Mouse (Mus musculus) small intestine, adult 2 months (tissue): Measurements from ENCODE around the gene Ppp2r5c.
A peak's percentile ranks its signal among the peaks of the same experiment; 100 is the strongest.

Experiments
- CTCF ChIP-seq: fragments of 200-500 bp; IDR thresholded peaks from 2 replicates; pipeline ENCODE4 v1.5.1; 2012; ENCODE audit warnings: low read depth, mild to moderate bottlenecking, control low read depth, inconsistent platforms, low read length, moderate library complexity, mixed read lengths; ENCODE audit not compliant: insufficient replicate concordance, insufficient read length; ENCODE audit errors: extremely low read depth
- POLR2A ChIP-seq: fragments of 200-500 bp; IDR thresholded peaks from 2 replicates; pipeline ENCODE4 v1.6.1; 2012; ENCODE audit warnings: low read depth, mild to moderate bottlenecking, control low read depth, inconsistent platforms, low read length, moderate library complexity

DNA sequence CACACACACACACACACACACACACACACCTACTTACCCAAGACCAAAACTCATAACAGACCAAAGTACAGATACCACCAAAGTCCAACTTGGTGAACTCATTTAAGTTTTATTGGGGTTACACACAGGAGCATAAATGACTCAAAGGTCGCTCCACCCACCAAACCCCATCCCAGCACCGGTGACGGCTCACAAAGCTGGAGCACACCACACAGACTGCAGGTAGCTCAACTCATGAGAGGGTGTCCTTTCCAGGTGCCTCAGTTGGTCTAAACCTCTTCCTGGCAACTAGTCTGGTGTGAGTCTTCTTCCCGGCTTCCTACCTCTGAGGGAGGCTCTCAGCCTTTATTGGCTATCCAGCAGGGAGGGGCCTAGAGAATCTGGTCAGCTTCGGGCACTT is 2.4 kb upstream of the Ppp2r5c start:
- TF ChIP-seq CTCF (no peak), POLR2A (peak; percentile 73; the same call in 1 of the 2 replicates)
